Mouse (Mus musculus) cerebellum, postnatal 4 days (tissue): ENCODE measurements at regions not wholly inside any gene's neighbourhood (a gene's known extent, or its start where the extent isn't known, plus 50 kb on each side); places are given as distances from the start of the nearest gene placed in this dataset.
A peak's percentile ranks its signal among the peaks of the same experiment; 100 is the strongest.
"Not testable (repeated sequence)": the region's sequence is repeated elsewhere in the genome, so short reads cannot be mapped to it uniquely, and the experiment has no call there.

Experiments
- DNase-seq, 2 experiments: peaks; one replicate each; pipeline ENCODE4 v3.0.0; 2022; ENCODE audit warnings: low spot score in 2 of 2, mixed read lengths in 1 of 2

DNA sequence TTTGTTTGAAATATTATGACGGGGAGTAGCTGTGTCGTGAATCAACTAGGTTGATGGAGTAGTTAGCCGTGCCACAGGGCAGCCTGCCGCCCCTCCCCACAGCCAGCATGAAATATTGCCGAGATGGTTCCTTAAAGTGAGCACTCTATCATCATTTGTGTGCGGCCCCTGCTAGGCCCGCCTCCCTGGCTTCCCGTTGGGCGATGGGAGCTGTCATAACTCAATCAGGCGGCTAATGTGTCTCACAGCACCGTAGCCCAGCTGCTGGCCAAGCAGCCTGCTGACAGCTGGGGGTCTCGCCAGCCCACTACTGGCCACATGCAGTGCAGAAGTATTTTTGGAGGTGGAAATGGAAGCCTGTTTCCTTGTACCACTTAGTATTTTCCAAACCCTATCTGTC, 140.9 kb downstream of the Sall1 start:
- DNase-seq: peak in 1 of 2 experiments; percentile 15

DNA sequence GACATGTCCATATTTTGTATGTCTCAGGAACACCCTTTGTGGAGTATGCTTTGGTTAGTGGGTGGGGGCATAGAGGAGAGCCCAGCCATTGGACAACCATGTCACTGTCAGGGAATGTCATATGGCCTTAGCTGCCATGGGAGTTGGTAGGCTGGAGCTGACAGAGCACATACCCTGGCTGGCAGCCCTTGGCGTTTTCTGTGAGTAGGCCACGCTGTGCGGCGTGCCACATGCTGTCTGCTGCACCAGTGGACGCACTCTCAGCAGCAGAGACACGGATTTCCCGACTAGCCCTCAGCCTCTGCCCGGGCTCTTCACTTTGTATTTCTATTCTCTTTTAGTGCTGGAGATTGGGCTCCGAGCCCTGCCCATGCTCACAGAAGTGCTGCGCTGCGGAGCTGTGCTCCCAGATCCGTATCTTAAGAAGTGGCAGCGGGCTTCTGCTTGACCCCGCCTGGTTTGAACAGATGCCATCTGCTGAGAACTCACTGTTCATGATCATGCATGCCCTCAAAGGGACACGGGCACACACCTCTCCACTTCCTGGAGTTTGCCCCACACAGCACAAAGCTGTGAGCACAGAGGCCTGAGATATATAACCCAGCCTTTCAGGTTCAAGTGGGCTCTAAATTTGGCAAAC, 160.1 kb downstream of the Sall1 start:
- peak in 1 of 2 experiments; percentile 6 for DNase-seq

DNA sequence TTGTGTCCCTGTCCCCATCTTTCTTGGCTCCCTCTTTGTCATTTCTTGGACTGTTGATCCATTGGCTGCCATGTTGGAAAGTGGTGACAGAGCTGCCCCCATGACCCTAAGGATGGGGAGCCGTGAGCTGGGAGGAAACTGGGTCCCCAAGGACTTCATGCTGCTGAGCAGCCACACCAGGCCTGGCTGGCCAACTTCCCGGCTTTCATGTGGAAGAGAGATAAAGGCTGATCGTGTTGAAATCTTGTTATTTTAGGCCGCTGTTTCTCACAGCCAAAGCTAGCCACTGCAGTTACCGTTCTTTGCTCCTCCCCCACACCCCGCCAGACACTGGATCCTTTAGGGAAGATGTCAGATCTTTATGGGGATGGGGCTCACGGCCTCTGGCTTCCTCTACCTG, 164.1 kb downstream of the Sall1 start:
- no peak for DNase-seq

DNA sequence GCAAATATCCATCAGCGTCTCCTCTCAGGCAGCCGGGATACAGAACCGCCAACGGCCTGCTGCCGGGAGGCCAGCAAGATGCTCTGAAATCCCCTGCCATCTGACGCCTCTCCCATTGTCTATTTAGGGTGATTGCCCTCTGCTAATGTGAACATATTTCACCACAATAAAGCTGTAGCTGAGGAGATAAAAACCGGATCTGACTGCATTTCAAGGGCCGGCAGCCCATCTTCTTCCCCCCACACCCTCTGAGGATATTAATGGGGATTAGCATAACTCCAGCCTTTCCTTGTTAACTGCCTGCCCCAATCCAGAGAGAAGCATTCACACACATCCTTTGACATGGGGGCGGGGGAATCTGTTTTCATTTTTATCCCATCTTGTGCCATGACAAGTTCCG, 166.0 kb downstream of the Sall1 start:
- no peak for DNase-seq

DNA sequence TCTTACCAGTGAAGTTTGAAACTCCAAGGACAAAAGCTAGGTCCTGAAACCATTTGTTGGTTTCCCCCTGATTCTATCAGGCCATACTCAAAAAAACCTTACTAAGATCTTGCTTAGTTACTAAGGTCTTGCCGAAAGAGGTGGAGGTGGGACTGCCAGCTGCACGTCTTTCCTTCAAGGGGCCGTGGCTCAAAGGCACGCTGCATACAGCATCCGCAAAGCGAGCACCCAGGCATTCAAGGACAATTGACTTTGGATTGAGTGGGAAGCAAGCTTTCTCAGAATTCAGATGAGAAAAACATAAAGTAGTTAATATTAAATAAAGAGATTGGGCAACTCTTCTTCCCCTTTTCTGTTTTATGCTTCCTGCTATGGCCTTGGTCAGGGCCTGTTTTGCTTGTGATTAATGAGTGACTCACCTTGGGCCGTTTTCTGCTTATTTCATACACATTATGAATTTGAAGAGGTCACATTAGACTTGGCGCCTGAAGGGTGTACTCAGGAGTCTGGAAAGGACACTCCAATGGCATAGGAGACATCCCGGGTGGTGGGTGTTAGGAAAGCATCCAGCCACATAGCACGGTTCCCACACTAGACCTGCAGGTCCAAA, 166.1 kb downstream of the Cyld start:
- DNase-seq: no peak

DNA sequence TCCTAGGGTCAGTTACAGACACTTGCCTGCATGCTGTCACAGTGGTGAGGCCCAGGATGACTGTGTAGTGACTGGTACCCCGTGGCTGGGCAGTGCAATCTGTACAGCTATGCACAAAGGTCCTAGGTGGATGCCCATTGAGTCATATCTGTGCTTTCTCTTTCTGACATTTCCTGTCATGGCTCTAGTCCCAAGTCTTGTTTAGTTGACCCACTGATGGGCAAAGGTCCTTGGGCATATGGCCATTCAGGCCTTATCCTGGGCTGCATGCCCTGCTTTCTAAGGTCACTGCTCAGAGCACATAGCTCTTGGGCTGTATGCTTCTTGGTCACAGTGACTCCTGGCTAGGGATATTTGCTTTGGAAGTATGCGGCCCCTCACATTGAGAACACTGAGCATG, 160.4 kb downstream of the Cyld start:
- DNase-seq: no peak

DNA sequence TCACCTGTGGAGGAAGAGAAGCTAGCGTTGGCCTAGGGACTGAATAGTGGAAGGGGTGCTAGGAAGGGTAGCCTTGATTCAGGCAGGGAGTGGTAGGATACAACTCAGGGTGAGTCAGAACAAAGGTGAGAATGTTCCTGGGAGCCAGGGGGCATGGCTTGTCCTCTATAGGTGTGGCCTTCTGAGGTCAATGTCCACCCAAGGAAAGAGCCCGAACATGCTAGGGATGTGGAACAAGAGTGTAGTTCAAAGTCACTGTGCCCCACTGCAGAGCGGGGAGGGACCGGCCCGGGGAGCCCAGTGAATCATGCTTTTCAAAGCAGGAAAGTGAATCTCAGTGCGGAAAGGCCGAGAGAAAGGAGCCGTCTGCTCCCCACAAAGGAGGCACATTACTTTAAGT, 156.4 kb downstream of the Cyld start:
- DNase-seq: no peak

DNA sequence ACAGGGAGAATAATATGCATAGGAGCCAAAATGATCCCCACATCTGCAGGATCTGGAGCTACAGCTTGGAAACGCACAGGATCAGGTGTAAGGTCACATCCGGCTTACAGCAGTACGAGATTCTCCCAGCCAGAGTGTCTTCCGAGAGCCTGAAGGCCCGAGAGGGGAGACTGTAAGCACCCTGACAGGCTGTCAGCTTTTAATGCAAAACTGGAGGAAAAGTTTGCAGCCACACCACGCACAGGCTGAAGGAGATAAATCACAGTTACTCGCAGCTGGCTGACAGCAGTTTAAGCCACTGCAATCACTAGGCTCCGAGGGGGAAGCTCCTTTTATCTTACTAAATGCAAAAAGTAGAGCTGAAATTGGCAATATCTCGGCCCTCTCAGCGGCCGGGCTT, 149.1 kb downstream of the Cyld start:
- DNase-seq: no peak

DNA sequence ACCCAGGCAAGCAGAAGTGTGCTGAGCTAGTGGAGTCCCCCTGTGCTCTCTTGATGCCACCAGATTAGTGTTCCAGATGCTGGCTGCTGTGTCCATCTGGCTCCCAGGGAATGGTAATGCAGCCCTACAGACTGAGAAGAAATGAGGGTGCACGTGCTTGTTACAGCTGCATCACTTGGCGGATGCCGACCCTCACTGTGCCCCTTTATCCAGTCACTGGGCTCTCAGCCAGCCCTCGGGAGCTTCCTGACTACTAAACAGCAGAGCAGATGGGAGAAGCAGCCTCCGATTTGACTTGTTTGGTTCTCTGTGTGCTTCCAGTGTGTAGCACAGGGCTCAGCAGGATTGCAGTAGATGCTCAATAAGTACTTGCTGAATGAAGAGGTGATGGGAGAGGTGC, 147.5 kb downstream of the Cyld start:
- DNase-seq: peak in 1 of 2 experiments; percentile 40

DNA sequence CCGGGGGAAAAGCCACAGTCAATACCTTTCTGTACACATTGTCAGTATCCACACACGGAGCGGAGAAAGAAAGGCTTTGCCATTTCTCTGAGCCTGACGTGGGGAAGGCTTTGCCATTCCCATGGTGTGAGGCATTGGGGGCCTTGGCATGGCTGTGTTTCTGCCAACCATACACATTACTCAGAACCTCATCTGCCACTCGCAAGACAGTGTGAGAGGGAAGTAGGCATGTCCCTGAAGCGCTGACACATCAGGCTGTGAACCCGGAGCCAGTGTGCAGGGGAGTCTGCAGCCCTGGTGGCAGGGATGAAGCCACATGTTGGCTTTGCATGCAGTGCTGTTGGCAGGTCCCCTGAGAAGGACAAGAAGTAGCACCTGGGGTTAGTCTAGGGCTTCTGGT, 145.6 kb downstream of the Cyld start:
- no peak for DNase-seq

DNA sequence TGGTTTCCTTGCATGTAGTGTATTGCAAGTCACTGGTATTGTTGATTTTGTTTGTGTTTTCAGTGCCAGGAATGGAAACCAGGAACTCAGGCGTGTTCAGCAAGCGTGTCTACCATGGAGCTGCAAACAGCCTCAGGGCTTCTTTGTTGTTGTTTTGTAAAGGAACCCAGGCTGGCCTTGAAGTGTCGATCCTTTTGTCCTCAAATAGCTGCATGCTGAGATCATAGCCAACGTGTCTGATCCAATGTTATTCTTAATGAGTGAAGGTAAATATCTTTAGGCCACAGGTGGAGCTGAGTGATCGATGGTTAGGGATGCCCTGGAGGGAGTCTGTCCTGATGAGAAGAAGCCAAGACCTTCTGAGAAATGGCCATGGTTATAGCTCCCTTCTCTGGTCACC, 143.3 kb downstream of the Cyld start:
- no peak for DNase-seq

DNA sequence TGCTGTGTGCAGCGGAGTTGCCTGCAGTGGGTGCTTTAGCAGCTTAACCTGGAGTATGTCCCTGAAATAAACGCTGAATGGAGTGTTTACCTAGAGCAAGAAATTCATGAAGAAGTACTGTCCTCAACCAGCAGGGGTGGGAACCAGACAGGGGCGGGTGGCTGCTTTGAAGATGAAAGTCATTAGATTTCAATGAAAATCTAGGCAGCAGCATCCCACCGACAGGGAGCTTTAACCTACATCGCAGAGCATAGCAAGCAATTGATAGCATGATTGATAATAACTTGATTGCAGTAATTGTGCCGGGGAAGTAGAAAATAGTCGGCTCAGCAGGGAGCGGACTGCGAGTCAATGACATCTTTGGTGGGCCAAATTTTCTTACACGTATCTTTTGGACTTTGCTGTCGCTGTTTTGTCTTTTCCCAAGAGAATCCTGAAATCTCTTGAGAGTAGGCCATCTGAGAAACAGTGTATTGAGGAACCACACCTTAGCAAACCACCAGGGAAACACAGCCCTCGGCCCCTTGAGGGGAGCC, 139.0 kb downstream of the Cyld start:
- DNase-seq: no peak

DNA sequence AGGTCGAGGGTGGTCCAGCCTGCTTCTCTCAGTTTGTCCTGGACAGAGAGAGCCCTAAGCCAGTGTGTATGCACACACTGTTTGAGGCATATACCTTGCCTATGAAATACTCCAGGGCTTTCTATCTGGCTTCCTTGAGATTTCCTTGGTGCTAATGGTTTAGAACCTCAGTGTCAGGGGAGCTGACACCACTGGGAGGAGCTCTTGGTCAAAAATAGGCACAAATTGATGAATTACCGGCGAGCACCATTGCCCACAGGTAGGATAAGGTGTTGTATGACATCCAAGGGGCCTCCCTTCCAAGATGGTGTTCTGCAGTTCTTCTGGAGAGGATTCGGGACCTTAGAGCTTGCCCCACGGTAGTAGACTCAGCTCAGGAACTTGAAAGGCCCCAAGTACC, 129.0 kb downstream of the Cyld start:
- no peak for DNase-seq

DNA sequence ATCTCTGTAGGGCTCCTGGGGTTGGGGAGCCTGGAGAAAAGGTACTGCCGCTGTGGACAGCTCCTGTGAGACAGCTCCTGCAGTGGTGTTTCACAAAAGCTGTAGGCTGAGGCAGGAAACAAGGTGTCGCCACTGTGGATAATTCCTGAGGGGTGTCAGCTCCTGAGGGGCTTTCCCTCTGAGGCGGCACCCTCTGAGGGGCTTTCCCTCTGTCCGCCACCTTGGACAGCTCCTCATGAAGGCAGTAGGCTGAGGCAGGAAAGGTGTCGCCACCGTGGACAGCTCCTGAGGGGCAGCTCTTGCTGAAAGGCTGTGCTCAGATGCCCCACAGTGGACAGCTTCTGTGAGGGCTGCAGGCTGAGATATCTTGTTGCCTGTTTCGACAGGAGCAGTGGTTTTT, 127.1 kb downstream of the Cyld start:
- DNase-seq: no peak

DNA sequence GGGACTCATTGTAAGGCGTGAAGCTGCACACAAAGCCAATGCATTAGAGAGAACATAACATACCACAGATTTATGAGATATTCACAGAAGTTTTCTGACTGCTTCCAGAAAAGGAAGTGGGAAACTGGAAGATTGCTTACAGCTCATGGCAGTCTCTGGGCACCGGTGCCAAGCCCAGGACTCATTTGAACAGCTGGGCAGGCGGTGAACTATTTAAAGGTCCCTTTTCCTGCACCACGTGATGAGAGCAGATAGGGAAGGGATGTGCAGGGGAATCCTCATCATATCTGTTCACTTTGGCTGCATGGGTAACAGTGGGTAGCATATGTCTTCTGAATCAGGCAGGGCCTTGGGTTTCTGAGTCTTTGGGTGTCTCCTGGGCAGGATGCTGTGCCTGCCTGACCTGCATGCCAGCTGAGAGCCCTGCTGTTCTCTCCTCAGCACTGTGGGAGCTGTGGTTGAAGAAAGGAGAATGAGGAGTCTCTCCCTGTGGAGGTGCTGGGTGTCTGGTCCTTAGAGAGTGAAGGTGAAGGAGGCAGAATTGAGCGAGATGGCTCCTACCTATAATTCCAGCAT, 123.5 kb downstream of the Cyld start:
- DNase-seq: no peak

DNA sequence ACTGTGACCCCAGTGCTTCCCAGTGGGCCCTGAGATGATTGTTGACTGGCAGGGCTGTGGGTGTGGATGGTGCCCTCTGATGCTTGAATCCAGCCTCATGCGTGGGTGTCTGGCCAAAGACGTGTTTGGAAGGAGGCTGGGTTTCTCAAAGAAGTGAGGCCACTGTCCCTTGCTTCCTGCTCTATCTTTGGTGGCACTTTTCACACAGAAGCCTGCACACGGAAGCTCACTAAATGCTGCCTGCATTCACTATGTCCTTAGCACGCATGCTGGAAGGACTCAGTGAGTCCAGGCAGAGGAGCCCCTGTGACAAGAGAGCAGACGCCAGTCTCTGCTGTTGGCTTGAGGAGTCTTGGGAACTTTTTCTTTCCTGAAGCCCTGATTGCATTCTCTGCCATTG, 119.6 kb downstream of the Cyld start:
- no peak for DNase-seq

DNA sequence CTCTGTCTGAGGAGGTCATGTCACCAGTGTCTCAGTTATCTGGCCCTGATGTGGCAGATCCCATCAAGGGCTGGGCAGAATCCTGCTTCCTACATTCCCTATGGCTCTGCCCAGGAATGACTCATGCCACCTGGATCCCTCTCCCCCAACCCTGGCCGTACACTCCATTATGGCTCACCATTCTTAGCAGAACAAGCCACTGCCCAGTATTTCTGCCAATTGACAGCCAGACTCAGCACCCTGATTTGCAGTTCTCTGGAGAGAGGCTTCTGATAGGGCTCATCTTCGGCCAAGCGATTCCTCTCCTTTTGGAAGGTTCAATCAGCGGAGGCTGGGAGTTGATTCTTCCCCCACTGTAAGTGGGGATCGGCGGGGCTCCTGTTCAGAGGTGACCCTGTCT, 117.4 kb downstream of the Cyld start:
- no peak for DNase-seq

DNA sequence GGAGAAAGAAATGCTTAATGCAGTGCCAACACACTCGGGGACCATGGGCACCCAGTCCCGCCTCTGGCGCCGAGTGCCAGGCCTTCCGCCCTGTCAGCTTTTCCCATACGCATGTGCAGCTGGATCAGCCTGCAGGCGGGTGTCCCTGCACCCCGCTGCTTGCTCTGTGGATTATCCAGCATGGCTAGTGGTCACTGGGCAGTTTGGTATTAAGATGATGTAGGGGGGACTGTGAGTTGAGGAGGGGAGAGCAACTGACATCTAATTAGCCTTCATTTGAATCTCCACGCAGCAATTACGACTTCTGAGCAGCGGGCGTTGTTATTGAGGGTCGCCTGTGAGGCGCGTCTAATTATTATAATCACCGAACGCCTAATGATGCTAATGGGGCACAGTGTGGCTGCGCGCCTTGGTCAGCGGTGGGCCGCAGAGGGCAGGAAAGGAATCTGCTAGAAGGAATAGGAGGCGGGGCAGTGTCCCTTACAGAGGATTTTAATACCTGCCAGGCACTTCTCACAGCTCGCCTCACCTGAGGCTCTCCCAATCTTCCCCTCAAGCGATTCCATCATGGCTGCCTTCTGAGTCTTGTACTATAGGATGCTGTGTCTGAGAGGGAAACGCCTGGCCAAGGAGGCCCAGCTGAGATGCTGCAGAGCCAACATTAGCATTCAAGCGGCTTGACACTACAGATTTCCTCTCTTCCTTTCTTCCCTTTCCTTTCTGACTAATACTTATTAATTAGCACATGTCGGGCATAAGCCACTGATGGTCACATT, 116.3 kb downstream of the Cyld start:
- no peak for DNase-seq

DNA sequence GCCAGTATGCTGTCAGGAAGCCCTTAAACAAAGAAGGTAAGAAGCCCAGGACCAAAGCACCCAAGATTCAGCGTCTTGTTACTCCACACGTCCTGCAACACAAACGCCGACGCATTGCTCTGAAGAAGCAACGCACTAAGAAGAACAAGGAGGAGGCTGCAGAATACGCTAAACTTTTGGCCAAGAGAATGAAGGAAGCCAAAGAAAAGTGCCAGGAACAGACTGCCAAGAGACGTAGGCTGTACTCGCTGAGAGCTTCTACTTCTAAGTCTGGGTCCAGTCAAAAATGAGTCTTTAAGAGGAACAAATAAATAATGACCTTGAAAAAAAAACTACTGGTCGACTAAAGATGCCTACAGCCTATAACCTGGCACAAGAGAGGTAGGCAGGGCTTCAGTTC, 110.0 kb downstream of the Cyld start:
- not testable (repeated sequence) for DNase-seq
